Comparison of ENCODE assay signal across 9 mouse cellular contexts in the genomic region with DNA sequence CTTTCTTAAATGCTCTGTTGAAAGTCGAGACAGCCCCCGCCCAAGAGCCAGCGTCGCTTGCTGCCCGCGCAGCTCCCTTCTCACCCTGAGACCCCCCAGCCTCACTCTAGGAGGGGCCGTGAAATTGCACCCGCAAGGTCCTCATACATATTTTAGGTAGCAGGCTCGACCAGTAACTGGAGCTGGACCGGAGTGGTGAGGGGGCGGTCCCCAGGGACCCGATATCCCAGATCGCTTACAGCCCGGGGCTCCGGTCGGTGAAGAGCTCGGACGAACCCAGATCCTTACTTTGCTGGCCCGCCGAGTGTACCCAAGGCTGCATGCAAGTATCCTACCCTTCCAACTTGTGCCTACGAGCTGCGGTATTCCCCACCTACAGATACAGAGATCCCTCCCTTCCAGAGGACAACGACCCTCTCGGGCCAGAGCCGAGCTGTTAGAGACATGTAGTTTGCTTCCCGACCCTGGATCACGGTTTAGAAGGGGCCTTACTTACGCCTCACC.
DNase-seq lines count a peak whose midpoint lies in the region; ATAC-seq lines count a peak whose summit lies in the region.
"Had no signal": no experiment of that assay in that cellular context is flagged by ENCODE, and none has a peak within 500 bp of the region (broad histone marks: within the 10 kb centered on the region; RNA-seq: fewer than 3 reads in every experiment).

No protein-coding gene starts in this region.

- H3K27me3 ChIP-seq in lung, embryonic 15.5 days = peaks cover 98% of the 10 kb centered on the region
- peaks cover 98% of the 10 kb centered on the region for H3K27me3 ChIP-seq in embryonic facial prominence, embryonic 13.5 days
- H3K27me3 ChIP-seq in intestine, embryonic 15.5 days (replicated peaks) = peaks cover 92% of the 10 kb centered on the region
- H3K27me3 ChIP-seq in neural tube, embryonic 15.5 days (replicated peaks) = peaks cover 94% of the 10 kb centered on the region

- peak overlapping the region; percentile 25 for H3K4me3 ChIP-seq in lung, embryonic 15.5 days
- H3K4me3 ChIP-seq in embryonic facial prominence, embryonic 13.5 days = peak overlapping the region; percentile 49
- peak overlapping the region; percentile 47 for H3K4me3 ChIP-seq in intestine, embryonic 15.5 days (replicated peaks)
- peak overlapping the region; percentile 22; the same call in 1 of the 2 replicates for H3K4me3 ChIP-seq in neural tube, embryonic 15.5 days (replicated peaks)

- no peaks in the 10 kb centered on the region for H3K36me3 ChIP-seq in lung, embryonic 15.5 days
- no peaks in the 10 kb centered on the region for H3K36me3 ChIP-seq in embryonic facial prominence, embryonic 13.5 days
- no peaks in the 10 kb centered on the region for H3K36me3 ChIP-seq in intestine, embryonic 15.5 days
- H3K36me3 ChIP-seq in neural tube, embryonic 15.5 days = no peaks in the 10 kb centered on the region

- H3K4me2 ChIP-seq in lung, embryonic 15.5 days = peak overlapping the region; percentile 58
- peak overlapping the region; percentile 65 for H3K4me2 ChIP-seq in embryonic facial prominence, embryonic 13.5 days
- H3K4me2 ChIP-seq in intestine, embryonic 15.5 days (replicated peaks) = peak overlapping the region; percentile 72
- peak overlapping the region; percentile 36 for H3K4me2 ChIP-seq in neural tube, embryonic 15.5 days

- no peak for ATAC-seq in lung, embryonic 15.5 days (ENCODE audit: borderline replicate concordance, extremely low read depth, low FRiP score, low TSS enrichment)
- no peak for ATAC-seq in embryonic facial prominence, embryonic 13.5 days (ENCODE audit: insufficient number of reproducible peaks, insufficient read depth, low FRiP score, low TSS enrichment, low read depth)
- ATAC-seq in intestine, embryonic 15.5 days = no peak
- ATAC-seq in neural tube, embryonic 15.5 days (ENCODE audit: low FRiP score) = no peak

- no peak overlapping the region for H3K9ac ChIP-seq in lung, embryonic 15.5 days
- H3K9ac ChIP-seq in embryonic facial prominence, embryonic 13.5 days = no peak overlapping the region
- H3K9ac ChIP-seq in intestine, embryonic 15.5 days = no peak overlapping the region
- H3K9ac ChIP-seq in neural tube, embryonic 15.5 days (replicated peaks) = no peak overlapping the region
- H3K9ac ChIP-seq: liver, embryonic 14.5 days had no signal

- H3K4me1 ChIP-seq in lung, embryonic 15.5 days = peaks cover 59% of the 10 kb centered on the region
- peaks cover 79% of the 10 kb centered on the region for H3K4me1 ChIP-seq in embryonic facial prominence, embryonic 13.5 days
- peaks cover 58% of the 10 kb centered on the region for H3K4me1 ChIP-seq in intestine, embryonic 15.5 days (replicated peaks)
- peaks cover 48% of the 10 kb centered on the region for H3K4me1 ChIP-seq in neural tube, embryonic 15.5 days

- intact Hi-C loops in left cerebral cortex, postnatal 10 days (cut with DNase I) = no loop called here

- H3K9me3 ChIP-seq in lung, embryonic 15.5 days = no peaks in the 10 kb centered on the region
- H3K9me3 ChIP-seq in embryonic facial prominence, embryonic 13.5 days = no peaks in the 10 kb centered on the region
- no peaks in the 10 kb centered on the region for H3K9me3 ChIP-seq in intestine, embryonic 15.5 days
- H3K9me3 ChIP-seq in neural tube, embryonic 15.5 days (replicated peaks) = no peaks in the 10 kb centered on the region

- no peak overlapping the region for H3K27ac ChIP-seq in lung, embryonic 15.5 days
- peak overlapping the region; percentile 82; the same call in 1 of the 2 replicates for H3K27ac ChIP-seq in embryonic facial prominence, embryonic 13.5 days
- no peak overlapping the region for H3K27ac ChIP-seq in intestine, embryonic 15.5 days
- no peak overlapping the region for H3K27ac ChIP-seq in neural tube, embryonic 15.5 days (replicated peaks)
- H3K27ac ChIP-seq: liver, embryonic 14.5 days had no signal

- DNase-seq in lung, postnatal 36 days = no peak
- DNase-seq in left cerebral cortex, postnatal 10 days (ENCODE audit: extremely low spot score in 1 of 2, low spot score in 2 of 2) = no peak
- no peak for DNase-seq in testis, postnatal 10 days (ENCODE audit: low spot score)
- no peak for DNase-seq in cerebellum, adult 9-11 months

- WGBS in lung, embryonic 15.5 days = 1% methylated on average over 28 of the region's 28 CpGs
- WGBS in embryonic facial prominence, embryonic 13.5 days = 1% methylated on average over 28 of the region's 28 CpGs
- under 1% methylated on average over 28 of the region's 28 CpGs for WGBS in intestine, embryonic 15.5 days
- 1% methylated on average over 28 of the region's 28 CpGs for WGBS in neural tube, embryonic 15.5 days
